ENCODE assay signal across 35 mouse cellular contexts in the genomic region with DNA sequence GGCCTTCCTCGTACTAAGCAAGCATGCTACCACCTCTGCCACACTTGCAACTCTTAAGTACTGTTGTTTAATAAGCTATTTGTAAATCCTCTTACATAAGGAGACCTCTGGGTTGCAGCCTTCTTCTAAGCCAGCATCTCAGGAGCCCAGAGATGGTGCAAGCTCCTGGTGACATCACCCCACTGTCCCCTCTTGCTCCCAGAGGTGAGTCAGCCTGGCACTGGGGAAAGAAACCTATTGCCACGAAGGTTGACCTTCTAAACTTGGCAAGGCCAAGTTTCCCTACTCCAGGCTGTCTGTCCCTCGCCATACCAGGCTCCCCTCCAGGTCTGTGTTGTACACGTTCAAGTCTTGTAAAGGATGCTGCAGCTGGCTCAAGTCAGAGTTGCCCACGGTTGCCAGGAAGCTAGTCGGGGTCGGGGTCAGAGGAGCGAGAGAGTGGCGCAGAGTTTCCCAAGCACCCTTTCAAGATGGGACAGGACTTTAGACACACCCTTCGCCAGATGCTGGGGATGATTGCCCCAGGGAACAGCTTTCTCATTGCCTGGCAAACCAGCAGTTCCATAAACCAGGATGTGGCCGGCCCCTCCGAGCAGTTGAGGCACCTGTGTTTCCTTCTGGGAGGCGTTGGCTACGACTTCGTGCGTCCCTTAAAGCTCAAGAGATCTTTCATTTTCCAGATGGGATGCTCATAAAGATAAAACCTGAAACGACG. TPM values are rescaled to one million over a fixed set of nuclear protein-coding genes. Genes with fewer than 3 reads are reported as not detected.
DNase-seq lines count a peak whose midpoint lies in the region; ATAC-seq lines count a peak whose summit lies in the region.
"Had no signal": no experiment of that assay in that cellular context is flagged by ENCODE, and none has a peak within 500 bp of the region (broad histone marks: within the 10 kb centered on the region; RNA-seq: fewer than 3 reads in every experiment).

No protein-coding gene starts in this region.

- 14% methylated on average over 18 of the region's 18 CpGs for WGBS in limb, embryonic 13.5 days

- peak overlapping the region; percentile 30; the same call in 1 of the 2 replicates for H3K4me2 ChIP-seq in limb, embryonic 13.5 days (replicated peaks)
- H3K4me2 ChIP-seq: forebrain, embryonic 13.5 days; heart, embryonic 12.5 days; hindbrain, embryonic 14.5 days; liver, embryonic 12.5 days; midbrain, embryonic 12.5 days; neural tube, embryonic 13.5 days; stomach, embryonic 15.5 days had no signal

- DNase-seq in adrenal gland, adult 8-10 months = peak; percentile 60
- DNase-seq in adrenal gland, postnatal 36 days = peak; percentile 51 to 59
- DNase-seq in forelimb bud, embryonic 11.5 days (ENCODE audit: low read depth, low spot score) = peak; percentile 61
- DNase-seq in heart, postnatal 4 days = no peak
- DNase-seq in retina, postnatal 1 day = no peak
- no peak for DNase-seq in right cerebral cortex, adult 18-20 months
- no peak for DNase-seq in cerebellum, adult 8-10 months
- DNase-seq: cerebellum, adult 2 months; cerebellum, postnatal 25 days; gastrocnemius, postnatal 14 days; heart, adult 2 months; kidney, adult 2 months; kidney, postnatal 36 days; left cerebral cortex, postnatal 4 days; lung, adult 18-20 months; lung, postnatal 4 days; right cerebral cortex, postnatal 14 days; thymus, postnatal 14 days had no signal

- H3K27ac ChIP-seq in limb, embryonic 13.5 days = no peak overlapping the region
- H3K27ac ChIP-seq: forebrain, embryonic 13.5 days; heart, adult 2 months; hindbrain, embryonic 14.5 days; layer of hippocampus, adult 2 months; liver, embryonic 12.5 days; midbrain, embryonic 12.5 days; neural tube, embryonic 13.5 days; stomach, embryonic 15.5 days had no signal

- H3K4me1 ChIP-seq in limb, embryonic 13.5 days = peaks cover 27% of the 10 kb centered on the region
- H3K4me1 ChIP-seq: forebrain, embryonic 13.5 days; heart, embryonic 12.5 days; liver, embryonic 12.5 days; megakaryocyte, embryonic 14.5 days; stomach, embryonic 15.5 days had no signal

- peaks cover 21% of the 10 kb centered on the region for H3K27me3 ChIP-seq in limb, embryonic 13.5 days
- H3K27me3 ChIP-seq: heart, embryonic 12.5 days; liver, embryonic 12.5 days; megakaryocyte, embryonic 14.5 days; neural tube, embryonic 13.5 days; Patski; stomach, embryonic 15.5 days had no signal

- no peak overlapping the region for H3K4me3 ChIP-seq in limb, embryonic 13.5 days
- H3K4me3 ChIP-seq: forebrain, embryonic 13.5 days; heart, adult 2 months; heart, embryonic 12.5 days; layer of hippocampus, adult 2 months; liver, embryonic 12.5 days; megakaryocyte, embryonic 14.5 days; midbrain, embryonic 12.5 days; neural tube, embryonic 13.5 days; stomach, embryonic 15.5 days had no signal

- H3K9me3 ChIP-seq in limb, embryonic 13.5 days = no peaks in the 10 kb centered on the region
- H3K9me3 ChIP-seq: forebrain, embryonic 13.5 days; heart, embryonic 12.5 days; liver, embryonic 12.5 days; midbrain, embryonic 12.5 days; neural tube, embryonic 13.5 days; stomach, embryonic 15.5 days had no signal

- no peak for ATAC-seq in limb, embryonic 13.5 days (ENCODE audit: low FRiP score, low read depth)
- ATAC-seq: forebrain, embryonic 13.5 days; liver, embryonic 12.5 days; lung, postnatal 0 days; Patski had no signal

- no peak overlapping the region for H3K9ac ChIP-seq in limb, embryonic 13.5 days
- H3K9ac ChIP-seq: forebrain, embryonic 13.5 days; heart, embryonic 12.5 days; hindbrain, embryonic 14.5 days; liver, embryonic 12.5 days; midbrain, embryonic 12.5 days; neural tube, embryonic 13.5 days; stomach, embryonic 15.5 days had no signal

- H3K36me3 ChIP-seq in limb, embryonic 13.5 days = no peaks in the 10 kb centered on the region
- H3K36me3 ChIP-seq: heart, embryonic 12.5 days; liver, embryonic 12.5 days; midbrain, embryonic 12.5 days; neural tube, embryonic 13.5 days; stomach, embryonic 15.5 days had no signal

RNA-seq across cellular contexts. Expression of a gene that starts 7.6 kb away (rescaled TPM):
- not detected for total RNA-seq in adrenal gland, adult 8-10 months (2022)
- not detected for total RNA-seq in adrenal gland, postnatal 36 days (2021)
- polyA plus RNA-seq in limb, embryonic 13.5 days (2015; fragmentation: Nextera tagmentation; extraction: Ambion mirVana) = not detected in 2 replicates
- not detected for total RNA-seq in heart, postnatal 4 days (2021)
- total RNA-seq: adrenal gland, adult 18-20 months; heart, adult 2 months; hematopoietic stem cell, adult 5-6 weeks; MEL had no signal
- polyA plus RNA-seq: forebrain, embryonic 13.5 days; heart, embryonic 12.5 days; heart, postnatal 0 days; liver, embryonic 12.5 days; lung, postnatal 0 days; Patski; small intestine, adult 2 months; stomach, embryonic 15.5 days had no signal

Comparison
In these comparisons a context has a peak if more than half of its experiments do, and no peak if none do; other contexts are left out.
1. DNase-seq: peak in adrenal gland, adult 8-10 months (single experiment), adrenal gland, postnatal 36 days (2 of 2) and forelimb bud, embryonic 11.5 days (single experiment); none in heart, postnatal 4 days (single experiment), retina, postnatal 1 day (single experiment), right cerebral cortex, adult 18-20 months (single experiment) and cerebellum, adult 8-10 months (single experiment).